Mouse (Mus musculus) heart, embryonic 15.5 days (tissue): ENCODE results near the gene Fermt2. TPM values are rescaled to one million over a fixed set of nuclear protein-coding genes. Genes with fewer than 3 reads are reported as not detected.
A peak's percentile ranks its signal among the peaks of the same experiment; 100 is the strongest.
"Not testable (repeated sequence)": the region's sequence is repeated elsewhere in the genome, so short reads cannot be mapped to it uniquely, and the experiment has no call there.

ENCODE experiments used
- ATAC-seq: fragments of 200-750 bp; cut with Nextera tagmentation; replicated peaks from 2 replicates; pipeline ENCODE4 v1.8.0; 2017; ENCODE audit warnings: low read depth, moderate TSS enrichment; ENCODE audit not compliant: insufficient number of reproducible peaks, insufficient read depth, low FRiP score
- H3K27ac ChIP-seq: fragments of 300-500 bp; sonication (generic); 2 replicates; pipeline ENCODE4 v1.5.1; 2015; ENCODE audit warnings: mild to moderate bottlenecking, inconsistent platforms
- H3K27me3 ChIP-seq: fragments of 300-500 bp; sonication (generic); 2 replicates; pipeline ENCODE4 v1.6.1; 2015; ENCODE audit warnings: inconsistent platforms
- H3K36me3 ChIP-seq: fragments of 300-500 bp; sonication (generic); 2 replicates; pipeline ENCODE4 v1.6.1; 2015; ENCODE audit warnings: mild to moderate bottlenecking, inconsistent platforms
- H3K4me1 ChIP-seq: fragments of 300-500 bp; sonication (generic); replicated peaks from 2 replicates; pipeline ENCODE4 v1.6.1; 2015; ENCODE audit warnings: inconsistent platforms
- H3K4me2 ChIP-seq: fragments of 300-500 bp; sonication (generic); 2 replicates; pipeline ENCODE4 v1.6.1; 2015; ENCODE audit warnings: inconsistent platforms, mild to moderate bottlenecking, moderate library complexity
- H3K4me3 ChIP-seq: fragments of 300-500 bp; sonication (generic); 2 replicates; pipeline ENCODE4 v1.5.1; 2015; ENCODE audit warnings: mild to moderate bottlenecking, inconsistent platforms
- H3K9ac ChIP-seq: fragments of 300-500 bp; sonication (generic); 2 replicates; pipeline ENCODE4 v1.6.1; 2015; ENCODE audit warnings: mild to moderate bottlenecking, inconsistent platforms
- H3K9me3 ChIP-seq: fragments of 300-500 bp; sonication (generic); replicated peaks from 2 replicates; pipeline ENCODE4 v1.6.1; 2016; ENCODE audit warnings: inconsistent platforms
- WGBS: fragments of 180-500 bp; shearing (Covaris S2); methylation state at CpG from one replicate; pipeline ENCODE4 v1.1.7; 2015; ENCODE audit warnings: mixed read lengths; 5-methylcytosine and 5-hydroxymethylcytosine counted together
- polyA plus RNA-seq: library from polyadenylated mRNA; unstranded; fragments of >200 nt; fragmentation: Nextera tagmentation; extraction: Ambion mirVana; gene quantifications from 2 replicates; pipeline ENCODE4 v1.2.1, GENCODE M21; 2015

Gene Fermt2
- polyA plus RNA-seq, 1 experiment from 2014 or later, result 265 TPM

DNA sequence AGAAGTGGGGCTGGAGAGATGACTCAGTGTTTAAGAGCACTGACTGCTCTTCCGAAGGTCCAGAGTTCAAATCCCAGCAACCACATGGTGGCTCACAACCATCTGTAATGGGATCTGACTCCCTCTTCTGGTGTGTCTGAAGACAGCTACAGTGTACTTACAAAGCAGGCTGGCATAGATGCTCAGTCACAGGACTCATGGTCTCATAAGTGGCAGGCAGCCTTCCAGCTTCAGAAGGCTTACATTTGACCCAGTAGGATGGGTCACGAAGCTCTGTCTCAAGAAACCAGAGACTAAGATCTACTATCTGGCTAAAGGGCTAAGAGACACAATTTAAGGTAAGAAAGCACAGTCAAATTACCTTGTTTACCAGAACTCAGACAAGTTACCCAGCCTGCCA is 42.7 kb downstream of the Fermt2 start:
- not testable (repeated sequence) for H3K4me2 ChIP-seq, H3K9ac ChIP-seq, H3K27ac ChIP-seq, ATAC-seq, H3K27me3 ChIP-seq, H3K9me3 ChIP-seq, H3K4me3 ChIP-seq
- WGBS, result 91% methylated on average over 2 of the region's 2 CpGs
- Histone ChIP-seq H3K4me1 (peaks cover 12% of the 10 kb centered on the region; the same call in 1 of the 2 replicates), H3K36me3 (peaks cover 20% of the 10 kb centered on the region)

DNA sequence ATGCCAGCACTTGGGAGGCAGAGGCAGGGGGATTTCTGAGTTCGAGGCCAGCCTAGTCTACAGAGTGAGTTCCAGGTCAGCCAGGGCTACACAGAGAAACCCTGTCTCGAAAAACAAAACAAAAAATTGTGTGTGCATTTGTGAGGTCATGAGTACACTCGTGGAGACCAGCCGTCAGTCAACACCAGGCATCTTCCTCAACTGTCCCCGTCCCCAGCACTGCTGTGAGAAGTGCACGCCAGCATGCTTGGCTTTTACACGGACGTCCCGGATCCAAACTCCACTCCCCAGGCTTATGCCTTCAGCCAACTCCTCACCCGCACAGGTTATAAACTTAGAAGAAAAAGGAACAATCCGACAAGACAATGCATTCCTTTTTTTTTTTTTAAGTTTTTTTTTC is 46.6 kb downstream of the Fermt2 start:
- Histone ChIP-seq H3K36me3 (peaks cover 41% of the 10 kb centered on the region), H3K4me1 (peaks cover 13% of the 10 kb centered on the region)
- H3K9ac ChIP-seq, H3K9me3 ChIP-seq, H3K27ac ChIP-seq, H3K4me2 ChIP-seq, ATAC-seq, H3K27me3 ChIP-seq, H3K4me3 ChIP-seq: not testable (repeated sequence)
- 90% methylated on average over 11 of the region's 11 CpGs for WGBS

DNA sequence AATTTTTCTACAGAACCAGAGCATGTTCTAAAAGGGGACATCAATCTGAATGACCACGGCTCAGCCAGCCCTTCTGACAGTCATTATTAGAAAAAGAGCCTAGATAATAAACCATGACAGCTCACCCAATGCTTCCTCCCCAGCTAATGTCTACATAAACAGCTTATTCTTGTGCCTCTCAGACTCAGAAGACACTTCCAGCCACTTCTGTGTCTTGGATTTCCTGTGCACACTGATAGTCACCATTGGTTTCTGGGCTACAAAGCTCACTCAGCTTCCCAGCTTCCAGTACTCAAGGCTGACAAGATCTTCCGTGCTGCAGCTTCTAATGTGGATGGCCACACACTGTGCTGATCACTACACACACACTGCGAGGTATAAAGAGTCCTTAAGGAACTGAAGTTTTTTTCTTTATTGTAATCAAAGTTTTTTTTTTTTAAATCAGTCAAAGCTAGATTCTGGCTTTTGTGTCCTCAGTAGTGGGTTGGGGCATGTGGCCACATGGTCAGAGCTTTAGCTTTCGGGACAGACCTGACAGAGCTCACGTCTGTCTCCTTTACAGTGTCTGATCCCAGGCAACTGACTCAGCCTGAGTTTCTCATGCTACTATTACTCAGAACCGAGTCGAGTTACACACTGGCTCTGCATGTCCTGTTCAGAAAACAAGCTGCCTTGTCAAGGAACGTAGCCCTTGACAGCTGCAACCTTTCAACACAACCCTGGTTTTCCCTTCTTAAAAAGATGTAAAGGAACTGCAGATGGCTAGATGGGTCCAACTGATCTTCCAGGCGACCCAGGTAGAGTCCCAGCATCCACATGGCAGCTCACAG is 50.7 kb downstream of the Fermt2 start:
- H3K4me2 ChIP-seq, result no peak overlapping the region
- no peaks in the 10 kb centered on the region for H3K9me3 ChIP-seq
- H3K4me3 ChIP-seq, result no peak overlapping the region
- 41% methylated on average over 9 of the region's 9 CpGs for WGBS
- peaks cover 18% of the 10 kb centered on the region for H3K4me1 ChIP-seq
- ATAC-seq, result 0 out of 2 replicates have a peak, but pooled peaks have one; percentile 27
- peaks cover 47% of the 10 kb centered on the region for H3K36me3 ChIP-seq
- no peak overlapping the region for H3K9ac ChIP-seq
- H3K27me3 ChIP-seq, result no peaks in the 10 kb centered on the region
- peak overlapping the region; percentile 54 for H3K27ac ChIP-seq

DNA sequence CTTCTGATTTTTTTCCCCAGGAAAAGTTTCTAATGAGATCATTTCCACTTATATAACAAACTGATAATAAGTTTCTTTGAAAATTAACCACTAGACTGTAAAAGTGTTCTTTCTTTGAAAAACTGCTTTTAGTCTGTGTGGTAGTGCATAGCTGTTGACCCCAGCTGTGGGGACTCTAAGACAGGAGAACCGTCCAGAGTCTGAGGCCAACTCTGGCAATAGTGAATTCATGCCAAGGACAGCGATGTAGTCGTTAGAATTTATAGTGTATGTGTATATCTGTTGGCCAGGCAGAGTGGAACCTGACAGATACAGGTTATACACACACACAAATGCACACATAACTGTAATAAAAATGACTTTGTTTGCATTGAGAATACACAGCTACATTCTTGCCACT is 51.4 kb downstream of the Fermt2 start:
- no peaks in the 10 kb centered on the region for H3K9me3 ChIP-seq
- H3K36me3 ChIP-seq, result peaks cover 51% of the 10 kb centered on the region
- H3K4me1 ChIP-seq, result peaks cover 18% of the 10 kb centered on the region
- no peak overlapping the region for H3K4me2 ChIP-seq
- 28% methylated on average over 3 of the region's 3 CpGs for WGBS
- H3K9ac ChIP-seq, result no peak overlapping the region
- peak overlapping the region; percentile 54 for H3K27ac ChIP-seq
- no peak for ATAC-seq
- H3K4me3 ChIP-seq, result no peak overlapping the region
- no peaks in the 10 kb centered on the region for H3K27me3 ChIP-seq

DNA sequence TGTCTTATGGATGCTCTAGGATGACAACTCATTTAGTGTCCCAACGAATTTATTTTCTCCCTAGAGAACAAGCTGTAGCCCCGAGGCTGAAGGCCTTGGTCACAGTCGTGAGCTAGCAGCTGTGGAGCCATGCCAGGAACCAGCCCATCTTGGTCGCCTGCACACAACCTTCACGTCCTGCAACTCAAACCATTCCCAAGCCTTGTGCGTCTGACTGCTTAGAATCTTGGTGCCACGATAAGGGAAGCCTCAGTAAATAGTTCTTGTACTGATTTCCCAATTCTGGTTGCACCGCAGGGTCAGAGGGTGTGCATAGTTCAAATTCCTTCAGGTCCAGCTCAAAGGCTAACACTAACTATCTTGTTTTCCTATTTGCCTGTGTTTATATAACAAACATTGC is 52.3 kb downstream of the Fermt2 start:
- ATAC-seq, result no peak
- H3K27ac ChIP-seq, result peak overlapping the region; percentile 45; the same call in 1 of the 2 replicates
- H3K9ac ChIP-seq, result no peak overlapping the region
- 24% methylated on average over 8 of the region's 8 CpGs for WGBS
- H3K27me3 ChIP-seq, result no peaks in the 10 kb centered on the region
- peaks cover 60% of the 10 kb centered on the region for H3K36me3 ChIP-seq
- H3K4me3 ChIP-seq, result no peak overlapping the region
- no peak overlapping the region for H3K4me2 ChIP-seq
- H3K4me1 ChIP-seq, result peaks cover 18% of the 10 kb centered on the region
- H3K9me3 ChIP-seq, result no peaks in the 10 kb centered on the region

DNA sequence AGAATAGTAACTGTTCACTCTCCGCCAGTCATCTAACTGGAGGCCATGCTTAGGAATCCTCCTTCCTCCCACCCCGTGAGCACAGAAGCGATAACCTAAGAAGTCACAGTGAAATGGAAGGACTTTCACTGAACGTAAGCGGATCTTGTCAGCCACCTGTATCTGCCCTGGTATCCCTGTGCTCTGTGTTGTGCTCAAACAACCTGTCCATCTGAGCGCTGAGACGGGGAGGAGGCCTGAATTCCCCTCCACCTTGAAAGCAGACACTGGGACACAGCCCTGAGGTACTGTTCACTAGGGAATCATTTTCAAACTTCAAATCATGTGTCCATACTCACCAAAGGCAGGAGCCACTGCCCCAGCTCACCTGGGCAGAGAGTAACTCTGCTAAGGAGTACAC is 52.9 kb downstream of the Fermt2 start:
- Histone ChIP-seq H3K27me3 (no peaks in the 10 kb centered on the region), H3K4me3 (no peak overlapping the region), H3K9ac (no peak overlapping the region), H3K27ac (0 out of 2 replicates have a peak overlapping the region, but pooled peaks have one; percentile 14), H3K4me1 (peaks cover 18% of the 10 kb centered on the region), H3K36me3 (peaks cover 60% of the 10 kb centered on the region), H3K9me3 (no peaks in the 10 kb centered on the region), H3K4me2 (no peak overlapping the region)
- 77% methylated on average over 7 of the region's 7 CpGs for WGBS
- ATAC-seq, result no peak

DNA sequence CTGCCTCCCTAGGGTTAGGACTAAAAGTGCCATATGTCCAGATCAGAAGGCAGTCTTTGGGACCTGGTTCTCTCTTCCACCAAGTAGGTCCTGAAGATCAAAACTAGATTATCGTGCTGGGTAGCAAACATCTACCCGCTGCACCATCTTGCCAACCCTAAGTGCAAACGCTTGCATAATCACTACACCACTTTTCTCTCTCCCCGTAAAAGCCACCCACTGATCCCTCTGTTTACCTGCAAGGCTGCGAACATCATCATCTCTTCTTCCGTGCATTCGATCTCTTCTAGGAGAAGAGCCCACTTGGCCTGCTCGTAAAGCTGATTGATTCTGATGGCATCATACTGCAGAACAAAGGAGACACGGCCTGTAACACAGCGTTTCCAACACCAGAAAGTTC is 57.4 kb downstream of the Fermt2 start:
- Histone ChIP-seq H3K36me3 (peaks cover 70% of the 10 kb centered on the region), H3K9ac (no peak overlapping the region), H3K27me3 (no peaks in the 10 kb centered on the region), H3K4me1 (peaks cover 2% of the 10 kb centered on the region), H3K4me2 (no peak overlapping the region), H3K4me3 (no peak overlapping the region), H3K9me3 (no peaks in the 10 kb centered on the region), H3K27ac (no peak overlapping the region)
- 90% methylated on average over 10 of the region's 10 CpGs for WGBS
- ATAC-seq, result no peak

DNA sequence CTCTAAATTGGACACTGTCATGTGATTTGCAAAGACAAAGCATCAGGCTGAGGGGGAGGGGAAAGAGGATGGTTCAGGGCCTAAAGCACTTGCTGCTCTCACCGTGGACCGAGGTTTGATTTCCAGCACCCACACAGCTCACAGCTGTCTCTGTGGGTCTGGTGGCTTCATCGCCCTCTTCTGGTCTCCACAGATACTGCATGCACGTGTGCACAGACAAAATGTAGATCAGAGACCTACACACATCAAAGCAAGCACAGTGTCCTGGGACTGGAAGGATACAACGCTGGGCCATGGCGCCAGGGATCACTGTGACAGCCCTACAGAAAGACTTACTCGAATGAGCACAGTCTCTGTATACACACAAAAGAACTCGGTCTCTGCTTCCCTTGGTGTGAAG is 60.5 kb downstream of the Fermt2 start:
- ATAC-seq, result no peak
- Histone ChIP-seq H3K4me2 (no peak overlapping the region), H3K4me1 (peaks cover 6% of the 10 kb centered on the region), H3K27me3 (no peaks in the 10 kb centered on the region), H3K4me3 (no peak overlapping the region), H3K27ac (no peak overlapping the region), H3K9ac (no peak overlapping the region), H3K9me3 (no peaks in the 10 kb centered on the region), H3K36me3 (peaks cover 84% of the 10 kb centered on the region)
- 92% methylated on average over 8 of the region's 8 CpGs for WGBS

DNA sequence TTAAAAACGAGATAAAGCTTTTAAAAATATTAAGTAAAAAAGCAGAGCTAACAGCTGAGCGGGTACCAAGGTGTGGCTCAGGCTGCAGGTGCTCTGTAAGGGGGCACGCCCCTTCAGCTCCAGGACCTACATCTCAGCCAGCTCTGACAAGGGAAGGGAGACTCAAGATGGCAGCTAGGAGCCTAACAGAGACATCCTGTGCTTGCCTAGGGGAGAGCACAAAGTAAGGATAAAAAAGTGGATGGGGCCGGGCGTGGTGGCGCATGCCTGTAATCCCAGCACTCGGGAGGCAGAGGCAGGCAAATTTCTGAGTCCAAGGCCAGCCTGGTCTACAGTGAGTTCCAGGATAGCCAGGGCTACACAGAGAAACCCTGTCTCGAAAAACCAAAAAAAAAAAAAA is 63.5 kb downstream of the Fermt2 start:
- H3K4me3 ChIP-seq, ATAC-seq, H3K27me3 ChIP-seq, H3K27ac ChIP-seq, H3K9me3 ChIP-seq, H3K9ac ChIP-seq, H3K4me2 ChIP-seq: not testable (repeated sequence)
- WGBS, result 95% methylated on average over 7 of the region's 8 CpGs
- H3K4me1 ChIP-seq, result peaks cover 26% of the 10 kb centered on the region
- H3K36me3 ChIP-seq, result peaks cover 87% of the 10 kb centered on the region

DNA sequence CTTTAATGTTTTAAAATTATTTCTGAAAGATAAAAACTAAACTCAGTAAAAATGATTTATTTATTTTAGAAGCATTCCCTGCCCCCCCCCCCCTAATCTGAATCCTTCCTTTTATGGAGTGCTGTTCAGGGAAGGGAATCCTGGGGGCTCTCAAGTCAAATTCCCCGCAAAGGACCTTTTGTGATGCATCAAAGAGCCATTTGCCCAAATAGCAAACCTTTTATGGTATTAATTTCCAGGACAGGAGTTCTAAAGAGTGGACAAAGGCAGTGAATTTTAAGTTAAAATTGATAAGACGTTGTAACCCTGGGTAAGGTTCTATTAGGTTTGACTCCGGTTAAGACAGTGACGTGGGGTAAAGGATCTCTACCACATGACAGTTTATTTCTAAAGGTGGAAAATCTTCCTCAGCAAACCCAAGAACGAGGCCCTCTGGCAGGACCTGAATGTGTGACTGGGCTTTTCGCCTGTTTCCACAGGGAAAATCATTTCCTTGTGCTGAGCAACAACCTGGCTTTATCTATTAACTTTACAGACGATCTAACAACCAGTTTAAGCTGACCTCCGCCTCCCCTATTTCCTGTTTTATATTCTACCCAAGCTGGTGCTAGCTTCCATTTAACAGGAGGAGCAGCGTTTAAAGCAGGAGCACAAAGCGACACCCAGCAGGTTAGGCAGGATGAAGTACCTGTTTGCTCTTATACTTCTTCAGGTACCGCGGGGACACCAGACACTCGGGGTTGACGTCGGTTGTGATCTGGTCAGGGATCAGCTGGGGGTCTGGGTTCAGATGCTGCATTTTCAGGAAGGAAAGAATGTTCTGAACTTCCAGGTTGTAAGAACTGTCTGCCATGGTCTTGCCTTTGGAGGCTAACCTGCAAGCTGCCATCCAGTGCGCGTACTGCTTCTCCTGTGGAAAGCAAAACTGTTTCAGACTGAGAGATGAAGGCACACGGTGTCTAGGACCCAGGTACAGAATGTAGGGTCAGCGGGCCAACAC is 65.6 kb downstream of the Fermt2 start:
- 62% methylated on average over 19 of the region's 19 CpGs for WGBS
- no peak overlapping the region for H3K9ac ChIP-seq
- H3K4me3 ChIP-seq, result no peak overlapping the region
- peaks cover 85% of the 10 kb centered on the region for H3K36me3 ChIP-seq
- H3K9me3 ChIP-seq, result no peaks in the 10 kb centered on the region
- H3K27me3 ChIP-seq, result no peaks in the 10 kb centered on the region
- H3K4me1 ChIP-seq, result peaks cover 26% of the 10 kb centered on the region
- H3K27ac ChIP-seq, result peak overlapping the region; percentile 82
- H3K4me2 ChIP-seq, result no peak overlapping the region
- no peak for ATAC-seq

DNA sequence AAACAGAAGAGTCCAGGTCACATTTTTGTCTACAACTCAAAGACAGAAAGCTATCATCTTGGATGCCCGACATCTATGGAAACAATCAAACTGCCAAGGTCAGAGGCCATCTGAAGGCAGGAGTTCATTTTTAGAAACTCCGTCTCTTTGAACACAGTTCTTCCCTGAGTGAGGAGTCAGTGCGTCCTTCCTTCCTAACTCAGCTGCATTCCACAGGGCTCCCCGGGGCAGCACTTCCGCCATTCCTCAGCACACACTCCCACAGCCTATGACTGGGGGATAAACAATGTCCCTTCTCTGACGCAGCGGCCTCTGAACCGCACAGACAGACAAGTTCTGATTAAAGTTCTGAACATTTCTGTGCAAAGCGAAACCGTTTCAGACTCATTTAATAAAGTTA is 66.3 kb downstream of the Fermt2 start:
- Histone ChIP-seq H3K27me3 (no peaks in the 10 kb centered on the region), H3K9ac (no peak overlapping the region), H3K4me2 (0 out of 2 replicates have a peak overlapping the region, but pooled peaks have one; percentile 11), H3K4me3 (no peak overlapping the region), H3K4me1 (peaks cover 26% of the 10 kb centered on the region), H3K36me3 (peaks cover 84% of the 10 kb centered on the region), H3K27ac (peak overlapping the region; percentile 82), H3K9me3 (no peaks in the 10 kb centered on the region)
- ATAC-seq, result peak; percentile 77
- 9% methylated on average over 10 of the region's 10 CpGs for WGBS
